Mouse (Mus musculus) intestine, postnatal 0 days (tissue): ENCODE measurements at regions not wholly inside any gene's neighbourhood (a gene's known extent, or its start where the extent isn't known, plus 50 kb on each side); places are given as distances from the start of the nearest gene placed in this dataset.
A peak's percentile ranks its signal among the peaks of the same experiment; 100 is the strongest.
"Not testable (repeated sequence)": the region's sequence is repeated elsewhere in the genome, so short reads cannot be mapped to it uniquely, and the experiment has no call there.

Experiments used
- ATAC-seq: fragments of 200-750 bp; cut with Nextera tagmentation; 2 replicates; pipeline ENCODE4 v1.8.0; 2017; ENCODE audit warnings: mild to moderate bottlenecking, moderate TSS enrichment, moderate library complexity
- H3K27ac ChIP-seq: fragments of 300-500 bp; sonication (generic); 2 replicates; pipeline ENCODE4 v1.5.1; 2014; ENCODE audit warnings: mild to moderate bottlenecking, low read depth, low read length, moderate library complexity
- H3K27me3 ChIP-seq: fragments of 300-500 bp; sonication (generic); replicated peaks from 2 replicates; pipeline ENCODE4 v1.6.1; 2014; ENCODE audit warnings: low read length, mixed read lengths; ENCODE audit not compliant: control insufficient read depth, insufficient read depth
- H3K36me3 ChIP-seq: fragments of 300-500 bp; sonication (generic); 2 replicates; pipeline ENCODE4 v1.6.1; 2014; ENCODE audit warnings: mild to moderate bottlenecking, moderate library complexity; ENCODE audit not compliant: control insufficient read depth, insufficient read depth
- H3K4me1 ChIP-seq: fragments of 300-500 bp; sonication (generic); replicated peaks from 2 replicates; pipeline ENCODE4 v1.6.1; 2014; ENCODE audit warnings: antibody characterized with exemption, low read length, mixed read lengths; ENCODE audit not compliant: control insufficient read depth, insufficient read depth
- H3K4me2 ChIP-seq: fragments of 300-500 bp; sonication (generic); replicated peaks from 2 replicates; pipeline ENCODE4 v1.6.1; 2014; ENCODE audit warnings: low read depth, mild to moderate bottlenecking, moderate library complexity
- H3K4me3 ChIP-seq: fragments of 300-500 bp; sonication (generic); 2 replicates; pipeline ENCODE4 v1.5.1; 2014; ENCODE audit warnings: low read depth, low read length
- H3K9ac ChIP-seq: fragments of 300-500 bp; sonication (generic); 2 replicates; pipeline ENCODE4 v1.6.1; 2014; ENCODE audit warnings: mild to moderate bottlenecking, low read depth, low read length
- H3K9me3 ChIP-seq: fragments of 300-500 bp; sonication (generic); 2 replicates; pipeline ENCODE4 v1.6.1; 2016; ENCODE audit warnings: mixed run types; ENCODE audit not compliant: control insufficient read depth
- CTCF ChIP-seq: sonication (generic); IDR thresholded peaks from 2 replicates; pipeline ENCODE4 v1.5.1; 2016; ENCODE audit warnings: low read depth, mild to moderate bottlenecking, control low read depth, antibody characterized with exemption, moderate library complexity
- WGBS: fragments of 180-500 bp; shearing (Covaris S2); extraction: QIAGEN DNeasy Blood & Tissue Kit; methylation state at CpG from one replicate; pipeline ENCODE4 v1.1.7; 2014; 5-methylcytosine and 5-hydroxymethylcytosine counted together

DNA sequence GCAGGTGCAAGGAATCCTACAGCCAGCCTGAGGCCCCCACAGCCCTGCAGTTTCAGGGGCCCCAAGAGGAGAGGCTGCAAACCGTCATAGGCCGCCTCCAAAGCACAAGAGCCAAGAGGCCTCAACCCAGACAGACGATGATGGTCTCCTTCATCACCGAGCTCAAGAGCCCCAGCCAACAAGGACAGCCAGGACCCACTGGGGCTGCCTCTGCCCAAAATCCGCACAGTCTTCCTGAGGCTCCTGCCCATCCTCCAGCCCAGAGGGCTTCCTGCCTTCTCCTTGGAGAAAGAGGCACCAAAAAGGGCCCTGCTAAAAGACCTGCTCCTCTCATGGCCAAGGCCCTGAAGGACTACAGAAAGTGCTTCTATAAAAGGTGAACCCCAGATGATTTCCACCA, 112.3 kb downstream of the Nus1 start:
- not testable (repeated sequence) for H3K4me3 ChIP-seq, H3K36me3 ChIP-seq, H3K4me2 ChIP-seq, H3K4me1 ChIP-seq, H3K9me3 ChIP-seq, H3K27ac ChIP-seq, ATAC-seq, H3K27me3 ChIP-seq, H3K9ac ChIP-seq
- 92% methylated on average over 2 of the region's 5 CpGs for WGBS

DNA sequence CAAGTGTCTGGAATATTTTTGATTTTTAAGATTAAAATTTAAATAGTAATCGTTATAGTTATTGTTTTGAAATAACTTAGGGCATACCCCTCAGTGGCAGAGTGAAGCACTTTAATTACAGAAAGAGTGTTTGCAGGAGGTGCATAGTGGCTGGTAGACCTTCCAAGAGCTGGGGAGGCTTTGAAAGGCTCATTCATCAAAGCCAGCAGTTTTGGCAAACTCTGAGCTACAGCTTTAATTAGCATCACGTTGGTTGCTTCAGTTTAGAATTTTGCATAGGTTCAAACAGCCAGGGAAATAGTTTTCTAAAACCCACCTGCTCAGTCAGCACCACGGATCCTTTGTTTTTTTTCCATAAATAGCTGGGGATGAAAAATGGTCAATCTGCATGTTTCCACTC, 113.5 kb downstream of the Nus1 start:
- H3K4me2 ChIP-seq = no peak overlapping the region
- no peaks in the 10 kb centered on the region for H3K27me3 ChIP-seq
- H3K9me3 ChIP-seq = no peaks in the 10 kb centered on the region
- H3K27ac ChIP-seq = no peak overlapping the region
- WGBS = 54% methylated on average over 3 of the region's 3 CpGs
- H3K4me3 ChIP-seq = no peak overlapping the region
- no peak for ATAC-seq
- no peaks in the 10 kb centered on the region for H3K36me3 ChIP-seq
- TF ChIP-seq CTCF = no peak
- no peak overlapping the region for H3K9ac ChIP-seq
- no peaks in the 10 kb centered on the region for H3K4me1 ChIP-seq

DNA sequence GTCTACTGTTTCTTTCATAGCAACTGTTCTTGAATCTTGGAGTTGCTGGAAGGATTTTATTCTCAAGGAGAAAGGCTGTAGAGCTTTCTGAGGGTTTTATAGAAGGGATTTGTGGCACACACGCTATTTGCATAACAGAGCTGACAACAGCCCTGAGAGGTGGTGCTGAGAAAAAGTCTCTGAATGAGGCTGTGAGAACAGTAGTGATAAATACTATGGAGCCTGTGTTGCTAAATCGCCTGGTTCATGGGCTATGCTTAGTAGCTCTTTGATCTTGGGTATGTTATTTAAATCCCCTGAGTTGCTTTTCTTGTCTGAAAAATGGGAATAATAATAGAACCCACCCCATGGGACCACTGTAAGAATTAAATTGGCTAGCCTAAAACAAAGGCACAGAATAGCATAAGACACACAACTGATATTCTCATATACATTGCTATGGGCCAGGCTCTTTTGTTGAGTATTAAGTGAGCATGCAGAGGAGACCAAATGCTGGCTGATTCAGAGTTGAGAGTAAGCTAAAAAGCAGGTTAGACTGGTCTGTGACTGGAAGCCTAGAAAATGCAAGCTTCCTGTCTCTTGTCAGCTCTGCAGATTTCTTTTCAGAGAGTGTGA, 116.0 kb downstream of the Nus1 start:
- no peak for ATAC-seq
- 38% methylated on average over 2 of the region's 2 CpGs for WGBS
- H3K27me3 ChIP-seq = no peaks in the 10 kb centered on the region
- no peak for TF ChIP-seq CTCF
- no peak overlapping the region for H3K4me2 ChIP-seq
- H3K9ac ChIP-seq = no peak overlapping the region
- H3K36me3 ChIP-seq = no peaks in the 10 kb centered on the region
- H3K4me1 ChIP-seq = no peaks in the 10 kb centered on the region
- H3K9me3 ChIP-seq = no peaks in the 10 kb centered on the region
- no peak overlapping the region for H3K4me3 ChIP-seq
- H3K27ac ChIP-seq = no peak overlapping the region

DNA sequence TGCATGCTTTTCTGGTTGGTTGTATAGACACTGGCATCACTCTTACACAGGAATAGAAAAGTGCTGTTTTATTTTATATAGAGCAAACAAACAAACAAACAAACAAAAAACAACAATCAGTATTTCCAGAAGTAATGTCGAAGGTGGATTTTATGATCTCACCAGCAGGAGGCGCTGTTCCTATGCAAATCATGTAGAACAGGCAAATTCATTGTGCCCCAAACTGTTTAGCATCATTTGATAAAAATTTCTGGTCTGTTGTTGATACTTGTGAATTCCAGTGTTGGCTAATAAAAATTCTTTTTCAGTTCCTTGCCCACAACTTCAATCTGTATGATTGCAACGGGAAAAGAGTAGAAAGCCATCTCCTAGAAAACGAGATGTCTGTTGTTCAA, 116.5 kb downstream of the Nus1 start:
- Histone ChIP-seq H3K9me3 (no peaks in the 10 kb centered on the region), H3K4me2 (no peak overlapping the region), H3K27ac (no peak overlapping the region), H3K36me3 (no peaks in the 10 kb centered on the region), H3K4me1 (no peaks in the 10 kb centered on the region), H3K9ac (no peak overlapping the region), H3K27me3 (no peaks in the 10 kb centered on the region), H3K4me3 (no peak overlapping the region)
- peak; percentile 81 for TF ChIP-seq CTCF
- 49% methylated on average over 4 of the region's 4 CpGs for whole genome bisulfite sequencing
- no peak for ATAC-seq

DNA sequence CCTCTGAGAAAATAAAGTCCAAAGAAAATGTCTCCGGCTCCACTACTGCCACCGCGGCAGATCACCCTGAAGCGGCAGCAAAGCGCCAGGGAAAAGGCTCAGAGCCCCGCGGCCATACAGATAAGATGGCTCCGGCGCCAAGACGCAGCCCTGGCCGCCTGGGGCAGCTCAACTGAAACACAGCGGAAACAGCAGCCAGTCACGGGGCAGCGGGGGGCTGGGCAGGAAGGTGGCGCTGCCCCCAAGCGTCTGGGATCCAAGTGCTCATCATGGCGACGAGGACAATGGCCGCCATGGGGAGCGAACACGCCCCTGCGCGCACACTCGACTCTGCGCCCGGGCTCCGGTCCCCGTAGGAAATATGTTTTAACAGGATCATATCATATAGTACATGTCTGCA, 128.2 kb downstream of the Nus1 start:
- WGBS = 86% methylated on average over 28 of the region's 28 CpGs
- Histone ChIP-seq H3K27me3 (no peaks in the 10 kb centered on the region), H3K9ac (no peak overlapping the region), H3K9me3 (no peaks in the 10 kb centered on the region), H3K36me3 (no peaks in the 10 kb centered on the region), H3K4me1 (no peaks in the 10 kb centered on the region), H3K27ac (no peak overlapping the region), H3K4me2 (no peak overlapping the region), H3K4me3 (no peak overlapping the region)
- TF ChIP-seq CTCF = no peak
- ATAC-seq = no peak

DNA sequence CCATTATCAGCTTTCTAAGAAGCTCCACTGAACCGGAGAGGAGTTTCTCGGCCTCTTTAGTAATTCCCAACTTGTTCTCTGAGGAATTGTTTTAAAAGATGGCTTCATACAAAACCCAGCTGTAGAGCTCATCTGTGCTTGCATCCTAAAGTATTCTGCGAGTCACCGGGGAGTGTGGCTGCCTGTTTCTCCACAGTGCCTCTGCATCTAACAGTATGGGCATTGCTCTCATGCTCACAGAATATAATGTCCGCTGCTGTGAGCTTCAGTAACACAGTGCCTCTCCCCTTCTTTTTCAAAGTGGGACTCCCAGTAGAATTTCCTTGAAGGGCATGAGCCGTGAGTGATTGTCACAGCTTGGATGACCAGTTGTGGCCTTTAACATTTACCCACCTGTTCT, 113.0 kb upstream of the Slc35f1 start:
- Histone ChIP-seq H3K9ac (no peak overlapping the region), H3K4me3 (no peak overlapping the region), H3K27ac (no peak overlapping the region), H3K4me2 (no peak overlapping the region), H3K9me3 (no peaks in the 10 kb centered on the region), H3K36me3 (no peaks in the 10 kb centered on the region), H3K4me1 (no peaks in the 10 kb centered on the region), H3K27me3 (no peaks in the 10 kb centered on the region)
- no peak for TF ChIP-seq CTCF
- ATAC-seq = no peak
- 82% methylated on average over 6 of the region's 6 CpGs for WGBS

DNA sequence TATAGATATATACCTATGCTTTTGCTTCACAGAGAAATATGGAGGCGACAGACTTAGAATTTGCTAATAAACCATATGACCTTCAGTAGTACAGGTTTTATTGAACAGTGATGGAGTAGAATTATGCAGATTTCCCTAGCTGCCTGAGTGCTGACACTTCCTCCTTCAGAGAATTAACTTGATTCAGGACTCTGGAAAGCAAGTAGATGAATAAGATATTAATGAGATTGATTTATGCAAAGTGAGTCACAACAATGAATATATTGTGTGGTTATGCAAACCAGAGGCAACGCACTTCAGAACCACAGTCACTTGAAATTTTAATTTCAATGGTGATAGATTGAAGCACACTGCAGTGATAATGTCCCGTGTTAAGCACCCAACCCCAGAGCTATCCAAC, 112.5 kb upstream of the Slc35f1 start:
- H3K4me3 ChIP-seq = no peak overlapping the region
- H3K4me2 ChIP-seq = no peak overlapping the region
- H3K36me3 ChIP-seq = no peaks in the 10 kb centered on the region
- H3K27ac ChIP-seq = no peak overlapping the region
- 79% methylated on average over 3 of the region's 3 CpGs for WGBS
- no peak for TF ChIP-seq CTCF
- no peak for ATAC-seq
- no peak overlapping the region for H3K9ac ChIP-seq
- H3K4me1 ChIP-seq = no peaks in the 10 kb centered on the region
- H3K9me3 ChIP-seq = no peaks in the 10 kb centered on the region
- no peaks in the 10 kb centered on the region for H3K27me3 ChIP-seq
